Mouse (Mus musculus) bone marrow, adult 2 months (tissue): ENCODE data around the gene Ranbp9. TPM values are rescaled to one million over a fixed set of nuclear protein-coding genes. Genes with fewer than 3 reads are reported as not detected.

Experiments used
- H3K27ac ChIP-seq: fragments of 200-500 bp; 2 replicates; pipeline ENCODE4 v1.5.1; 2012; ENCODE audit warnings: low read depth, mild to moderate bottlenecking, control low read depth, inconsistent platforms, low read length; ENCODE audit not compliant: control insufficient read depth, poor library complexity, insufficient read depth
- H3K4me1 ChIP-seq: fragments of 200-500 bp; 2 replicates; pipeline ENCODE4 v1.6.1; 2011; ENCODE audit warnings: low read length; ENCODE audit not compliant: control insufficient read depth, insufficient read depth
- H3K4me3 ChIP-seq: fragments of 200-500 bp; replicated peaks from 2 replicates; pipeline ENCODE3; 2011; ENCODE audit warnings: mild to moderate bottlenecking, low read depth, low read length, control low read depth; ENCODE audit not compliant: control insufficient read depth
- CTCF ChIP-seq: fragments of 200-500 bp; IDR thresholded peaks from 2 replicates; pipeline ENCODE4 v1.5.1; 2011; ENCODE audit warnings: low read length, control low read depth; ENCODE audit not compliant: control insufficient read depth, insufficient read depth
- POLR2A ChIP-seq: fragments of 200-500 bp; IDR thresholded peaks from 2 replicates; pipeline ENCODE4 v1.6.1; 2011; ENCODE audit warnings: low read depth, mild to moderate bottlenecking, control low read depth, low read length, borderline replicate concordance; ENCODE audit not compliant: control insufficient read depth
- WGBS: fragments of 180-500 bp; shearing (Covaris S2); methylation state at CpG from one replicate; pipeline ENCODE4 v1.1.7; 2018; 5-methylcytosine and 5-hydroxymethylcytosine counted together
- polyA plus RNA-seq: library from polyadenylated mRNA; stranded (reverse); fragments of >200 nt; gene quantifications from 2 replicates; pipeline ENCODE4 v1.2.4, GENCODE M21; 2011; ENCODE audit warnings: low replicate concordance; ENCODE audit not compliant: missing spikeins, insufficient read depth, insufficient read length

The Ranbp9 gene
- polyA plus RNA-seq: 13.0 and 16.7 TPM in 2 replicates

- Histone ChIP-seq H3K4me3 (peak within 1 kb of the TSS; percentile 89), H3K27ac (peak within 1 kb of the TSS; percentile 99), H3K4me1 (peaks cover 3% of the 10 kb centered on the region; the same call in 1 of the 2 replicates)
- TF ChIP-seq POLR2A (peak; percentile 81), CTCF (no peak)
- WGBS: 2% methylated on average over 129 of the region's 132 CpGs
These were observed at the start of gene Ranbp9 for GRCm38 (mm10) chr13:43480957-43481858. Gene Ranbp9 (minus strand): TSS chr13:43481282.

DNA sequence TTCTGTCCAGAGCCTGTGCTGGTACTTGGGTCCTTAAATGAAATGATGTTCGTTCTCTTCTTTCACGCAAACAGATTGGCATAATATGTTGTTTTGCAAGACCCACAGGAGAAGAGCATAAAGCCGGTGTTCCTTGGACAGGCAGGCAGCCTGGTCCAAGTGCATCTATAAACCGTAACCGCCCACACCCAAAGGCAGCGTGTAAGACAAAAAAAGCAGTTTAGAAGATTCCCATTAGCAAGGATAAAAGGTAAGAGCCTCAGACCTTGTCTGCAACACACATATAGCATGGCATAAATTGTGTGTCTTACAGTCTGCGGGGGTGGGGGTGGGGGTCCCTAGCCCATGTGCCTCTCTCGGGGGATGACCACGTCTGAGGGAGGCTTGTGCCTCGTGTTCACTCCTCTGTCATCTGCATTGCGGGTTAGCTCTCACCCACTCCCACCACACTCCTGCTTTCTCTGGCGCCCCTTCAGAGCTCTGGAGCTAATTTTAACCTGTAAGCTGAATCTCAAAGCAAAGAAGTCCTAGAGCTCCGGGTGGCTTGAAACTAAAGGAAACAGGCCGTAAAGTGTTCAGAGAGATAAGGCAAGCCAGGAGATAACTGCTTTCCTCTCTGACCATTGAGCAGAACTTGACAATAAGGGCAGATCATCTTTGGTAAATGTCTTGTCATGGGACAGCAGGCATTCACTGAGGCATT, 49.2 kb upstream of the Ranbp9 start:
- Histone ChIP-seq H3K27ac (no peak overlapping the region), H3K4me1 (no peaks in the 10 kb centered on the region; the same call in 1 of the 2 replicates), H3K4me3 (no peak overlapping the region)
- 35% methylated on average over 14 of the region's 14 CpGs for WGBS
- no peak for TF ChIP-seq POLR2A
- no peak for TF ChIP-seq CTCF

DNA sequence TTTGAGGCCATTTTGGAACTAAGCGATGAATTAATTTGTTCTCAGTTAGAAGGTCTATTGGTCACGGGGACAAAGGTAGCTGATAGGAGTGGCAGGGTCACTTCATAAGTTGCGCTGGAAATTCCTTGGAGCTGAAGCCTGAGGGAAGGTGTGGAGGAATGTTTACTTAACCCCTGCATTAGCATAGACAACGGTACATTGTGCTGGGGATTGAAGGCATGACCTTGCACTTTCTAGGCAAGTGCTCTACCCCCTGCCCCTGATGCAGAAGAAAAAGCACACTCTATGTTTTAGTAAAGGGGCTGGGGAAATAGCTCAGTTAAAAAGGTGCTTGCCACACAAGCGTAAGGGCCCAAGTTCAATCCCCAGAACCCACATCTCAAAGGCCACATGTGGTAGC, 45.2 kb upstream of the Ranbp9 start:
- H3K4me3 ChIP-seq: no peak overlapping the region
- H3K4me1 ChIP-seq: peaks cover 5% of the 10 kb centered on the region
- 81% methylated on average over 5 of the region's 5 CpGs for WGBS
- H3K27ac ChIP-seq: no peak overlapping the region
- TF ChIP-seq CTCF: no peak

GRCm38 (mm10) chr13:43525363-43526134, 44.5 kb upstream of the Ranbp9 start:
- 21% methylated on average over 16 of the region's 16 CpGs for WGBS
- TF ChIP-seq CTCF: no peak
- TF ChIP-seq POLR2A: no peak
- Histone ChIP-seq H3K4me3 (no peak overlapping the region), H3K4me1 (peaks cover 5% of the 10 kb centered on the region), H3K27ac (peak overlapping the region; percentile 91)

DNA sequence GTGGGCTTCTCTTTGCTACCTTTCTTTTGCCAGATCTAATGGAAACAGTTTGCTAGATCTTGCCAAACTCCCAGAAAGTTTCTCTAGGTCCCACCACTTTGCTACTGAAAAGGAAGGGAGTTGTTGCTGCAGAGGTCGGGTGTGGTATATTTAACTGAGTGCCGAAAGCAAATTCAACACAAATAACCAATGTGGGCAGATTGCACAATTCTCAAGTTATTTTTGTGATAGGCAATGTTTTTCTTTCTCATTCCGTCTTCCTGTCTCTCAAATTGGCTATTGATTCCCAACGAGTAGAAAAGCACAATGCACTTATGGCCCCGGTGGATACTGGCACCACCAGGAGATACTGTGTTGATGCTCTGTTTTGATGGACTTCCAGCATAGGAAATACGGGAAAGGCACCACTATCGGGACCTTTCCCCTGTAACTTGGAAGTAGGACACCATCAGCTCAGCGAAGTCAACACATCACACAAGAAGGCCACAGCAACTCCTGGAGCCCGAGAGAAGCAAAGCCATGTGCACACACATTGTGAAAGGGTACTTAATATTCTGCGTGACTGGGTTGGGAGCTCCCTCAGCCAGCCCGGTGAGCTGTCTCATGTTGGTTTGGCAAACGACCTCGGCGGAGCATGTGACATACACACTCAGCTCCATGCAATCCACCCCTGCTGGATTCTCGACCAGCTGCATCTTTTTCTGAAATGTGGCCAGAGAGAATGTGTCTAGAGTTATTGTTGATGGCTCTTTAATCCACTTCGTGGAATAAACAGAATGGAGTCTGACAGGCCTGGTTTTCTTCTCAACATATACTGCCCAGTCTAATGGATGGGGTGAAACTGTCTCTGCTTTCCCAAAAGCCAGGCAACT, 43.6 kb upstream of the Ranbp9 start:
- TF ChIP-seq CTCF (no peak), POLR2A (no peak)
- Histone ChIP-seq H3K4me3 (no peak overlapping the region), H3K27ac (peak overlapping the region; percentile 91), H3K4me1 (peaks cover 5% of the 10 kb centered on the region)
- WGBS: 12% methylated on average over 16 of the region's 16 CpGs

DNA sequence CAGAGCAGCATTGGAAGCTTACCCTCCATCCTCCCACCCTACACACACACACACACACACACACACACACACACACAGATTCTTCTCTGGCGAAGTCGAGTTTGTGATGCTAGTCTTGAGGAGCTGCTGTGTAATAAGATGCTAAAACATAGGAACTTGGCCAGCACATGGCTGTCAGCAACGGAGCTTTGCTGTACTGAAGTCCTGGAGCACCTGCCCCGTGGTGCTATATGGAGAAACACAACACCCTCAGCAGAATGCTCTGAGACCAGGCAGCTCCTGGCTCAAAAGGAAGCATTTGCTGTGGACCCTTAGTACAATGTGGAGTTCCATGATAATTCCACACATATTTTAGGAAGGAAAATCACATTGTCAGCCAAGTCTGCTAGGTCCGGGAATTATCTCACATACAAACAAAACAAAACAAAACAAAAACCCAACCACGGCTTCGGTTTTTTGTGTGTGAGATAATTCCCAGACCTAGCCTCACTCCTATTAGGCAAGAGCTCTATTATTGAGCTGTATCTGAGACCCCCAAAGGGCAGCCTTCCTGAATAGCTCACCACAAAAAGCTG, 42.9 kb upstream of the Ranbp9 start:
- Histone ChIP-seq H3K4me3 (no peak overlapping the region), H3K4me1 (peaks cover 5% of the 10 kb centered on the region), H3K27ac (peak overlapping the region; percentile 12)
- 38% methylated on average over 7 of the region's 7 CpGs for WGBS
- TF ChIP-seq POLR2A (no peak), CTCF (no peak)

DNA sequence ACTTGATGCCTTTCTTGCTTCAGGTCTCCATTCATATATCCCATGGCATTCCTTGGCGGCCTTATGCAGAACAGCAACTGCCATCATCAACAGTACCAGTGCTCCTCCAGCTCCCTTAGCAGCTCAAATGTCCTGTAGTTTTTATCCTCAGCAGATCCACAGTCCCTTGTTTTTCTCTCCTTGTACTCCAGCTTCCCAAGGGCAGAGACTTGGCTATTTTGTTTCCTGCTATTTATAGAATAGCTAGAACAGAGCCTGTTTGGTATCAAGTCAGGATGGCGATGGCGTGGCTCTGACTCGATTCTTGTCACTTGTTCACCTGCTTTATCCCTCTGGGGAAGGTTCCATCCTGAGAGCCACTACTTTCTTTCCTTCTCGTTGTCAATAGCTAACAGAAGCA, 40.9 kb upstream of the Ranbp9 start:
- Histone ChIP-seq H3K4me1 (peaks cover 5% of the 10 kb centered on the region), H3K4me3 (no peak overlapping the region), H3K27ac (0 out of 2 replicates have a peak overlapping the region, but pooled peaks have one; percentile 13)
- 88% methylated on average over 5 of the region's 5 CpGs for WGBS
- TF ChIP-seq POLR2A (no peak), CTCF (no peak)
